Mouse (Mus musculus) neural tube, embryonic 12.5 days (tissue): ENCODE measurements around the gene Mef2b. TPM values are rescaled to one million over a fixed set of nuclear protein-coding genes. Genes with fewer than 3 reads are reported as not detected.
A peak's percentile ranks its signal among the peaks of the same experiment; 100 is the strongest.

Source experiments
- ATAC-seq: fragments of 200-750 bp; cut with Nextera tagmentation; 2 replicates; pipeline ENCODE4 v1.8.0; 2017; ENCODE audit warnings: low read depth, mild to moderate bottlenecking, moderate TSS enrichment, moderate library complexity; ENCODE audit not compliant: low FRiP score
- H3K27ac ChIP-seq: fragments of 300-500 bp; sonication (generic); 2 replicates; pipeline ENCODE4 v1.5.1; 2016
- H3K27me3 ChIP-seq: fragments of 300-500 bp; sonication (generic); replicated peaks from 2 replicates; pipeline ENCODE4 v1.6.1; 2016; ENCODE audit warnings: mild to moderate bottlenecking
- H3K36me3 ChIP-seq: fragments of 300-500 bp; sonication (generic); 2 replicates; pipeline ENCODE4 v1.6.1; 2016; ENCODE audit warnings: mild to moderate bottlenecking
- H3K4me1 ChIP-seq: fragments of 300-500 bp; sonication (generic); 2 replicates; pipeline ENCODE4 v1.6.1; 2016
- H3K4me2 ChIP-seq: fragments of 300-500 bp; sonication (generic); replicated peaks from 2 replicates; pipeline ENCODE4 v1.6.1; 2016; ENCODE audit warnings: mild to moderate bottlenecking
- H3K4me3 ChIP-seq: fragments of 300-500 bp; sonication (generic); 2 replicates; pipeline ENCODE4 v1.5.1; 2016
- H3K9ac ChIP-seq: fragments of 300-500 bp; sonication (generic); 2 replicates; pipeline ENCODE4 v1.6.1; 2016; ENCODE audit warnings: mild to moderate bottlenecking
- H3K9me3 ChIP-seq: fragments of 300-500 bp; sonication (generic); 2 replicates; pipeline ENCODE4 v1.6.1; 2016; ENCODE audit warnings: mild to moderate bottlenecking
- WGBS: fragments of 180-500 bp; shearing (Covaris S2); methylation state at CpG from one replicate; pipeline ENCODE4 v1.1.7; 2016; 5-methylcytosine and 5-hydroxymethylcytosine counted together
- polyA plus RNA-seq: library from polyadenylated mRNA; unstranded; fragments of >200 nt; fragmentation: Nextera tagmentation; extraction: Ambion mirVana; gene quantifications from 2 replicates; pipeline ENCODE4 v1.2.1, GENCODE M21; 2016

Gene Mef2b
- polyA plus RNA-seq, 1 experiment from 2014 or later = 0.29 TPM

DNA sequence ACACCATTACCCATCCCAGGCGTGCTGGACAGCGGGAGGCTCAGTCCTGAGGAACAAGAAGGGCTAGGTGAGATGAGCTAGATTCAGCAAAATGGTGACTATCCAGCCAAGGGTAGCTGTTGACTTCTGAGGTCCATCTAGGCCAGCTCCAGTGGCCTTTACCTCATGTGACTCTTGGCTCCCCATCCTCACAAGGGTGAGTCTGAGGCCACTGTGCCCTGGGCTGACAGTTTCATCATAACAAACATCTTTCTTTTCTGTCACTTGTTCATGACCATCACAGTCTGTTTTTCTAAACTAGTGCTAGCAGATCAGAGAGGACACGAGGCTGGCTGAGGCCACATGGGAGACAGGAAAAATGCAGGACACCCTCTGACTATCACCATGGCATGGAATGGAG is 54.7 kb downstream of the Mef2b start:
- Histone ChIP-seq H3K27ac (no peak overlapping the region), H3K4me3 (no peak overlapping the region), H3K9me3 (no peaks in the 10 kb centered on the region), H3K9ac (no peak overlapping the region), H3K27me3 (no peaks in the 10 kb centered on the region), H3K36me3 (no peaks in the 10 kb centered on the region), H3K4me2 (no peak overlapping the region), H3K4me1 (peaks cover 9% of the 10 kb centered on the region; the same call in 1 of the 2 replicates)
- WGBS = 78% methylated on average over 3 of the region's 3 CpGs
- ATAC-seq = no peak

DNA sequence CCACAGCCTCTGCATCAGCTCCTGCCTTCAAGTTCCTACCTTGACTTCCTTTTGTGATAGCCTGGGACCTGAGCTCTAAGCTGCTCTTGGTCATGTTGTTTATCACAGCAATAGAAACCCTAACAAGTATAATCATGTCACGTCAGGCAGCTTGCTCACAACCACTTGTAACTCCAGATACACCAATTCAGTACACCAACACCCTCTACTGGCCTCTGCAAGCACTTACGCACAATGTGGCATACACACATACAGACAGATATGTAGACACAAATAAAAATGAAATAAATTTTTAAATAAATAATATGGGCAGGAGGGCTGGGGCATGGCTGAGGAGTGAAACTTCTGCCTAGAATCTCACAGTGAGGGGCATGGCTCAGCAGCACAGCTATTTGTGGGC is 56.3 kb downstream of the Mef2b start:
- H3K27ac ChIP-seq = no peak overlapping the region
- H3K4me3 ChIP-seq = no peak overlapping the region
- H3K9me3 ChIP-seq = no peaks in the 10 kb centered on the region
- ATAC-seq = no peak
- 80% methylated on average over 2 of the region's 2 CpGs for WGBS
- H3K4me2 ChIP-seq = no peak overlapping the region
- no peaks in the 10 kb centered on the region for H3K36me3 ChIP-seq
- H3K9ac ChIP-seq = no peak overlapping the region
- H3K4me1 ChIP-seq = peaks cover 6% of the 10 kb centered on the region; the same call in 1 of the 2 replicates
- H3K27me3 ChIP-seq = no peaks in the 10 kb centered on the region

DNA sequence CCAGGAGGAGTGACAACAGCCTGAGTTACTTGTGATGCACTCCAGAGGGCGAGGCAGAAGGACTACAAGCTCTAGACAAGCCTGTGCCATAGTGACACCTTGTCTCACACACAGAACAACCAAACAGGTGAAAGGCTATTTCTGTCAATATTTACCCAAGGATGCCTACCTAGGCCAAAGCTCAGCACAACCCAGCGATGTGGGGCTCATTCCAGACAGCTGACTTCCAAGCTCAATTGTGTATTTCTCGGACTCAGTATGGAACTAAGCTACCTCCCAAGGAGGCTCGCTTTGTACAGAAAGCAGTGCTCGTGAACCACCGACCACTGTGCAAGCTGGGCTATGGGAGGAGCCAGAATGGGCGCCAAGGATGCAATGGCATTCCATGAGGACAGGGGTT is 58.1 kb downstream of the Mef2b start:
- Histone ChIP-seq H3K36me3 (no peaks in the 10 kb centered on the region), H3K27ac (no peak overlapping the region), H3K4me3 (no peak overlapping the region), H3K4me2 (no peak overlapping the region), H3K9ac (no peak overlapping the region), H3K9me3 (no peaks in the 10 kb centered on the region), H3K27me3 (no peaks in the 10 kb centered on the region), H3K4me1 (no peaks in the 10 kb centered on the region; the same call in 1 of the 2 replicates)
- no peak for ATAC-seq
- WGBS = 48% methylated on average over 7 of the region's 7 CpGs

DNA sequence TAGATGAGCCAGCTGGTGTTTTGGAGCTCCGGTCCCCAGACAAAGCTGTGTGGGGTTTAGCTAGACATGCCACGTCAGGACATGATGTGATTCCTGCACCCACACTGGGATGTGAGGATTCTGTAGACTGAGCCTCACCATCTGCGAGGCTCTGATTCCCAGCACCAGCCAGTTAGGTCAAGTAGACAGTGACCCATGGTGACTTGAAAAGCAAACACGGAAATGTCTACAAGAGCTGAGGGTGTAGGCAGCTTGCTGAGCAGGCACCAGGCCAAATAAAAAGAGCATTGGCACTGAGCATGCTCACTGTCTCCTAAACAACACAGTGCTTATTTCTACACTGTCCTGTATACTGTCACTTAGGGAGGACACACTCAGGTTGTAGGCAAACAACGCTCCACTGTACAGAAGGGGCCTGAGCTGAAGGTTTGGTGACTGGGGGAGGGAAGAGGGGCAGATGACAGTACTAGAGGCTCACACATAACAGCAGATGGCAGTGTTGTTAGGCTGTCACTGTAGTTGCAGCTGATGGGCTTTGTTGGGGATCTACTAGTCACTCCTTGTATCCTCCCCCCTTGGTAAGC is 60.7 kb downstream of the Mef2b start:
- Histone ChIP-seq H3K36me3 (no peaks in the 10 kb centered on the region), H3K4me1 (no peaks in the 10 kb centered on the region; the same call in 1 of the 2 replicates), H3K4me2 (no peak overlapping the region), H3K9ac (no peak overlapping the region), H3K9me3 (no peaks in the 10 kb centered on the region), H3K27me3 (no peaks in the 10 kb centered on the region), H3K27ac (no peak overlapping the region), H3K4me3 (no peak overlapping the region)
- 77% methylated on average over 5 of the region's 5 CpGs for WGBS
- no peak for ATAC-seq

DNA sequence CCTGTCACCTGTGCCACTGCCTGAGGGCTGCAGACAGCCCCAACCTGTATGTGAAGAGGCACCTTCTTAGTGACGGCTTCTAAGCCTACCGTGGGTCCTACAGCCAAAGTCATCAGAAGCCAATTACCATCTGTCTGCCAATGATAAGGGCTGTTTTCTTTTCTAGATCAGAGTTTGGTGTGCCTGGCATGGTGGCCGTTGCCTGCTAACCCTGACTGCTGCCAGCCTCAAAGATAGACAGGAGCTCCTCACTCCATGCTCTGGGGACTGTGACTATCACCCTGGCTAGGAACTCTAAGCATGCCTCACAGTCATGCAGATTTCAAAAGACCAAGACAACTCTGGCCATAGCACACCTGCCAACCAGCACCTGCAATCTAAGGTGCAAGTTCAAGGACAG is 61.9 kb downstream of the Mef2b start:
- no peak for ATAC-seq
- no peak overlapping the region for H3K4me2 ChIP-seq
- H3K9me3 ChIP-seq = no peaks in the 10 kb centered on the region
- H3K27me3 ChIP-seq = no peaks in the 10 kb centered on the region
- H3K27ac ChIP-seq = no peak overlapping the region
- no peak overlapping the region for H3K9ac ChIP-seq
- no peak overlapping the region for H3K4me3 ChIP-seq
- 94% methylated on average over 3 of the region's 3 CpGs for WGBS
- no peaks in the 10 kb centered on the region; the same call in 1 of the 2 replicates for H3K4me1 ChIP-seq
- no peaks in the 10 kb centered on the region for H3K36me3 ChIP-seq

DNA sequence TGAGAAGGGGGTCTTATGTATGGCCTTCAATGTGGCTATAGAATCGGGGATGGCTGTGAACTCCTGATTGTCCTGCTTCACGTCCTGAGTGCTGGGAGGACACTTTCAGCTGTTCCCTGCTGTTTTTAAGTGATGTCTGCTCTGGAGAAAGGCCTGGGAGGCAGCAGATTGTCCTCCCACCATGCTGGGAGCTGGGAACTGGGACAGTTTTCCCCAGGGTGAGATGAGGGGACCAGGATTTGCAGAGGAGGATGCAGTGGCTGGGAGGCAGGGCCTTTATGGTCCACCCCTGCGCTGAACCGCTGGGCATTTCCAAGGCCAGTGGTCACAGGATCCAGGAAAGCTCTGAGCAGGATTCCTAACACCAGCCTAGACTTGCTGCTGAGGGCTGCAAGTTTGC is 63.6 kb downstream of the Mef2b start:
- 70% methylated on average over 4 of the region's 4 CpGs for WGBS
- Histone ChIP-seq H3K27me3 (no peaks in the 10 kb centered on the region), H3K27ac (no peak overlapping the region), H3K9me3 (no peaks in the 10 kb centered on the region), H3K9ac (no peak overlapping the region), H3K4me3 (no peak overlapping the region), H3K4me2 (no peak overlapping the region), H3K4me1 (no peaks in the 10 kb centered on the region; the same call in 1 of the 2 replicates), H3K36me3 (no peaks in the 10 kb centered on the region)
- no peak for ATAC-seq

DNA sequence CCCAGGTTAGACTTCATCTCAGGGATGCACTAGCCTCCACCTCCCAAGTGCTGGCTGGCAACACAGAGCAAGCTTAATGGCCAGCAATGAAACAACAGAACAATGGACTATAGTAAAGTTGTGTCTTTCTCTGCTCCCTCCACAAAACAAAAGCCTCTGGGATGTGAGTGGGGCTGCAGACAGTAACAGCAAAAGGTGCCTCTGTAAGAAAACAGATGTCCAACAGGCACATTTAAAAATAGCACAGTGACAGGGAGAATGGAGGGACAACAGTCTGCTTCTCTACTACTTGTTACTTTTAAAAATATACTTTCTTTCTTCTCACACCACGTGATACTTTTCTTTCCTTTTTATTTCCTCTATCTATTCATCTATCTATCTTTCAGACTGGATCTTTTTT is 65.2 kb downstream of the Mef2b start:
- ATAC-seq = no peak
- no peaks in the 10 kb centered on the region for H3K36me3 ChIP-seq
- no peak overlapping the region for H3K9ac ChIP-seq
- no peaks in the 10 kb centered on the region for H3K4me1 ChIP-seq
- H3K4me3 ChIP-seq = no peak overlapping the region
- 69% methylated on average over 1 of the region's 1 CpGs for WGBS
- H3K27ac ChIP-seq = no peak overlapping the region
- H3K9me3 ChIP-seq = no peaks in the 10 kb centered on the region
- no peaks in the 10 kb centered on the region for H3K27me3 ChIP-seq
- H3K4me2 ChIP-seq = no peak overlapping the region

DNA sequence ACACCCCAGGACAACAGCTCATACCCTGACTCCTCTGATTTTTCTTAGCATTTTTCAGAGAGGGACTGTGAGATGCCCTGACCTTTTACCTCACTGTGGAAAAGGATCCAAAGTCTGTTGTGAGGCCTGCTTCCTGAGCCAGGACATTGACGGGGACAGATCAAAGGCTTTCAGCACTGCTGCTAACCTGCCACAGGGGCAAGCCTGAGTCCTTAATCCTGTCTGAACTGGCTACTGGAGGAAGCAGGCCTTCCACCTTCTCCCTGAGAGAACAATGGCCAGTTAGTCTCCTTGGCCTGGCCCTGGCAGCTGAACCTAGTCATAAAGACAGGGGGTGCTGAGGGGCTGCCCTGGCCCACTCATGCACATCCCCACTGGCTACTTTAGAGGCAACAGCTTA is 68.6 kb downstream of the Mef2b start:
- WGBS = 45% methylated on average over 1 of the region's 1 CpGs
- peaks cover 10% of the 10 kb centered on the region for H3K27me3 ChIP-seq
- no peak overlapping the region for H3K4me3 ChIP-seq
- H3K4me2 ChIP-seq = no peak overlapping the region
- H3K27ac ChIP-seq = no peak overlapping the region
- H3K9me3 ChIP-seq = no peaks in the 10 kb centered on the region
- H3K36me3 ChIP-seq = no peaks in the 10 kb centered on the region
- H3K4me1 ChIP-seq = peaks cover 6% of the 10 kb centered on the region
- H3K9ac ChIP-seq = no peak overlapping the region
- no peak for ATAC-seq

DNA sequence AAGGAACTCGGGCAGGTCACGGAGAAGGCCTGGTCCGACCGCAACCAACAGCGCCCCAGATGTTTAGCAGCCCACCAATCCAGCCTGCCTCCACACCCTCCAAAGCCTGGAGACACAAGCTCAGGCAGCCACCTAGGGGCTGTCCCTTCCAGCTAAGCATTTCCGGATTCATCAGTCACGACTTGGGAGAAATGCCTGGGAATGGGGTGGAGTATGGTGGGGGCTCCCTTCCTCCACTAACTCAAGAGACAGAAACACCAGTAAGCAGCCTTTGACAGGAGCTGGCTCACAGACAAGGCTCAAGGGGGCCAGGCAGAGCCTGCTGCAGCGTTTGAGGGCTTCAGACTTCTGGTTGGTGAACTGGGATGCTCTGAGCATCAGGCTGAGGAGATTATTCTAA is 71.0 kb downstream of the Mef2b start:
- Histone ChIP-seq H3K4me2 (peak overlapping the region; percentile 90), H3K9ac (no peak overlapping the region)
- WGBS = 27% methylated on average over 8 of the region's 8 CpGs

DNA sequence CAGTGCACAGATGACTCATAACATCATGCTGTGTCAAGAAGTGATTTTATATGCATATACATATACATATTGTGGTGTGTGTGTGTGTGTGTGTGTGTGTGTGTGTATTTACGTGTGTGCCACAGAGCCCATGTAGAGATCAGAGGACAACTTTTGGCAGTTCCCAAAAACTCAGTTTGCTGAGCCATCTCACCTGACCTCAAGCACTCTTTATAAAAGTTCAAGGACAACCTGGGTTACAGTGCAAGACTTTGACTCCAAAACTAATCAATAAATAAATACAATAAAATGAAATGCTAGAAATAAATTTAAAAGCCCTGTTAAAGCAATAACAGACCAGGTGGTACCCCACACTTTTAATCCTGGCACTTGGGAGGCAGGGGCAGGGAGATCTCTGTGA is 71.8 kb downstream of the Mef2b start:
- peak overlapping the region; percentile 50 for H3K4me3 ChIP-seq
- peak overlapping the region; percentile 61; the same call in 1 of the 2 replicates for H3K9ac ChIP-seq
- no peaks in the 10 kb centered on the region for H3K9me3 ChIP-seq
- peaks cover 13% of the 10 kb centered on the region for H3K27me3 ChIP-seq
- no peak overlapping the region for H3K27ac ChIP-seq
- no peak for ATAC-seq
- 74% methylated on average over 1 of the region's 1 CpGs for WGBS
- H3K4me1 ChIP-seq = peaks cover 6% of the 10 kb centered on the region
- peak overlapping the region; percentile 90 for H3K4me2 ChIP-seq
- H3K36me3 ChIP-seq = no peaks in the 10 kb centered on the region

More for the DNA sequence above, 71.0 kb downstream of the Mef2b start:
- H3K9me3 ChIP-seq = no peaks in the 10 kb centered on the region
- H3K27me3 ChIP-seq = peaks cover 13% of the 10 kb centered on the region
- H3K27ac ChIP-seq = no peak overlapping the region
- H3K4me1 ChIP-seq = peaks cover 6% of the 10 kb centered on the region
- no peaks in the 10 kb centered on the region for H3K36me3 ChIP-seq
- H3K4me3 ChIP-seq = no peak overlapping the region
- no peak for ATAC-seq

DNA sequence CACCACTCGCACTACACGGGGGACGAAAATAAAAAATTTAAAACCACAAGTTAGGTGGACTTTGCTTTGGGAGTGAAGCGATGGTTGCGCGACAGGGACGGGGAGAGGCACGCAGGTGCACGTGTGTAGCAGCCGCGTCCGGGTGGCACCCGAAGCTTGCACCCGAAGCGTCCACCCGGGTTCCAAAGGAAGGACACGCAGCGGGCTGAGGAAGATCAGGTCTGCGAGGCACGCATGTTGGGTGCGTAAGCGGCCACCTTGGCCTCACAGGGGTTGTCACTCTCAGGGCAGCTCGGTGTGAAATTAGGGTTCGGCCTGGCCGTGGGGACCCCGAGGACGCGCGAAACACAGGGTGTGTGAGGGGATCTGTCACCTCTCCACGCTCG is 72.2 kb downstream of the Mef2b start:
- no peak overlapping the region for H3K27ac ChIP-seq
- peak; percentile 6; the same call in 1 of the 2 replicates for ATAC-seq

DNA sequence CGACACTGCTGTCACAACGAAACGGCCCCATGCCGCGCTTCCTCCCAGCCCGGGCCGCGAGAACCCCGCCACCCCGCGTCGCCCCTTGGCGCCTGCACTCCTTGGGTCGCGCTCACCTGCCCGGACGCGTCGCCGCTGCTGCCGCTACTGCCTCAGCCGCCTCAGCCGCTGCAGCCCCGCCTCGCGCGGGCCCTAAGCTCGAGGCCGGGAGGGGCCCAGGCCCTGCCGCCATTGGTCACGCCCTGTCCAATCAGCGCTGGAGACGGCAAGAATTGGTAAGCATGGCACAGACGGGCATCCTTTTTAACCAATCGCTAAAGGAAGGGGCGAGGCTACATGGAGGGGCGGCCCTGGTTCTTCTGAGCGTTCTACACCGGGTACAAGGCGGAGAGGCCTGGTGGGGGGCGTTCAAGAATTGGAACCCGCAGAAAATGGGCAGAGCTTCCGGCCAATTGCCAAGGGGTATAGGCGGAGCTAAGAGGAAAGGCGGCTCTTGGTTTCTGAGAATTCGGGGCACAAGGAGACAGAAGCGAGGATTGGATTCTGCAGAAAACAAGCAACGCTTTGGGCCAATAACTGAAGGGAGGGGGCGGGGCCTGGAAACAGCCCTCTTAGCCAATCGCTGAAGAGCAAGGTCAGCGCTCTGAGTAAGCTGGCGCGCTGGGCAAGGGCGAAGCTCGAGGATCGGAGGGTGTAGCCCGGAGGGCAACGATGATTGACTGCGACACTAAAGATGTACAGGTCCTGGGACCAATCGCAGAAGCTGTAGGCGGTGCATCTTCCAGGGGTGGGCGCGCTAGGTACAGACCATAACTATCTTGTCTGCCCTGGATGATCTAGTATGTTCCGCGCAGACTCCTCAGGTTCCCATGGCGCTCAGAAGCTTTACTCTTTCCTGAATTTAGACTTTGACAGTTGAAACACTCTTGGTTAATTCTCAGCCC is 72.9 kb downstream of the Mef2b start, which contains the start of gene Slc25a42:
Slc25a42 (minus strand) TSS at position 194 of the 944 bp plus-strand sequence.
- Histone ChIP-seq H3K4me1 (peaks cover 6% of the 10 kb centered on the region), H3K4me3 (peak within 1 kb of the TSS; percentile 50), H3K4me2 (peak within 1 kb of the TSS; percentile 90), H3K36me3 (no peaks in the 10 kb centered on the region), H3K9me3 (no peaks in the 10 kb centered on the region), H3K9ac (peak within 1 kb of the TSS; percentile 61), H3K27me3 (peaks cover 13% of the 10 kb centered on the region), H3K27ac (no peak within 1 kb of the TSS)
- under 1% methylated on average over 66 of the region's 66 CpGs for WGBS
- ATAC-seq = peak; percentile 99

More for the DNA sequence above, 72.2 kb downstream of the Mef2b start:
- Histone ChIP-seq H3K4me1 (peaks cover 6% of the 10 kb centered on the region), H3K9me3 (no peaks in the 10 kb centered on the region), H3K36me3 (no peaks in the 10 kb centered on the region), H3K9ac (peak overlapping the region; percentile 61), H3K4me2 (peak overlapping the region; percentile 90), H3K27me3 (peaks cover 13% of the 10 kb centered on the region), H3K4me3 (peak overlapping the region; percentile 50)
- WGBS = 3% methylated on average over 31 of the region's 31 CpGs
